Mouse (Mus musculus) urinary bladder, postnatal 4 days (tissue): ENCODE data around the gene Ermp1.

Source experiments
- DNase-seq, 2 experiments: peaks; one replicate each; pipeline ENCODE4 v3.0.0; 2021 to 2022; ENCODE audit warnings: low spot score in 2 of 2

The Ermp1 gene

GRCm38 (mm10) chr19:29661974-29662580, 13.9 kb upstream of the Ermp1 start:
- DNase-seq, result no peak

DNA sequence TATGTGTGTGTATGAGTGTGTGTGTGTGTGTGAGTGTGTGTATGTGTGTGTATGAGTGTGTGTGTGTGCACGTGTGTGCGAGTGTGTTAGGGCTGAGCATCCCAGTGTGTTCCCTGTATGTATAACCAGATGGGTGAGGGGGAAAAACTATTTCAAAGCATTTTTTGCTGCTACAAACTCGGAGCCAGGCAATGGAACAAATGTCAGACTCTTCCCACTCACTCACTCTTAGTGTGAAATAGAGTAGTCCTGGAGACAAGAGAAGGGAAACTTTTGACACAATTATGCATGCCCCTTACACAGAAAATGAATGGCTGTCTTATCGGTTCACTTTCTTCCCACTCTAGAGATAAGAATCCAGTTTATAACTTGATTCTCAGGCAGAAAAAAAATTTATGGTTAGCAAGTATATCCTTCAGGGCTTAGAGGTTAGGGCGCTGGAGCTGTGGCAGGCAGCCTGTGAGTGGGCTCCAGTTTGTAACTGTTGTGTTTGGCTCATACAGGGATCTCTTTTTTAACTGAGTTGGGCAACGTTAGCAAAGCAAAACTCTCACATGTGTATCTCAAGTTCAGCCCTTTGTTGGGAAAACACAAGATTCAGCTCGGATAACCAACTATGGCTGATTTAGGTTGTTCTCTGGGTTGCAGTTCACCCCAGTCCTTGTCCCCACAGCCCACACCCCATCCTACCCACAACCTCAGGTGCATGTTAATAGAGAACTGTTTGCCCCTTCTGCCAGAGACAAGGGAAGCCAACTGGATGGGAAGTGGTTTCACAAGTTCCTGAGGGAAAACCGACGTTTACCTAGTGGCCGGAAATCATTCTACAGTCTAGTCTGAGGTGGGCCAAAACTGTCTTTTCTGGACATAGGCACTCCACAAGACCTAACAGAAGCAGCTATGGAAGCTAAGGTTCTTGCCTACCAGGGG, 12.9 kb upstream of the Ermp1 start:
- no peak for DNase-seq

DNA sequence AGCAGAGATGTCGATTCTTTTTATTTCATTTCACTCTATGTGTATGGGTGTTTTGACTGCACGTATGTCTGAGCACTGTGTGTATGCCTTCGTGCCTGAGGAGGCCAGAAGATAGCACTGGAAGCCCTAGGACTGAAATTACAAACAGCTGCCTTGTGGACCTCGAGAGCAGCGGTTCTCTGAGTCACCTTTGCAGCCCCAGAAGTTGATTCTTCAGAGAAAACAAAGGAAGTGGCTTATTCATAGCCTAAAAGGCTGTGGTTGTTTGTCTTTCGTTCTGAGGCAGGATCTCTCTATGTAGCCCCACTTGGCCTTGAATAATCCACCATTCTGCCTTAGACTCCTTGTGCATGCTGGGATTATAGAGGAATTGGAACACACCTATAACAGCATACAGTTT, 11.5 kb upstream of the Ermp1 start:
- DNase-seq, result no peak

GRCm38 (mm10) chr19:29658836-29659235, 10.6 kb upstream of the Ermp1 start:
- DNase-seq, result no peak

- no peak for DNase-seq
These were observed 9.3 kb upstream of the Ermp1 start for GRCm38 (mm10) chr19:29657558-29657957.

DNA sequence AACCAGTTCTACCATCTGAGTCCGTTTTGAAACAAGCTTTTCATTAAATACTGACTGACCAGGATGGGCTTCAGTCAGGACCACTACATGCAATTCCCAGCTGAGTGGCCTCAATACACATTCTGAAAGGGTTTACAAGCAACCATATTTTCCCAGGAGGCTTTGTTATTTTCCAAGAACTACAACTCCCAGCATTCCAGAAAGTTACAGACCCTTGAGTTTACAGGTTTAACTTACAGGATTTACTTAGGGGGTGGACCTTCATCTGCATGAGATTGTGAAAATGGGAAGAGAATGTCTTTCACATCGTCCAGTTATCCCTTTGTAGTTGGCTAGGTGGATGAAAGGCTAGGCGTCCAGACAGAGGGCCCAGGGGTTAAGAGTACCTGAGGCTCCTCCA, 8.8 kb upstream of the Ermp1 start:
- DNase-seq, result no peak

DNA sequence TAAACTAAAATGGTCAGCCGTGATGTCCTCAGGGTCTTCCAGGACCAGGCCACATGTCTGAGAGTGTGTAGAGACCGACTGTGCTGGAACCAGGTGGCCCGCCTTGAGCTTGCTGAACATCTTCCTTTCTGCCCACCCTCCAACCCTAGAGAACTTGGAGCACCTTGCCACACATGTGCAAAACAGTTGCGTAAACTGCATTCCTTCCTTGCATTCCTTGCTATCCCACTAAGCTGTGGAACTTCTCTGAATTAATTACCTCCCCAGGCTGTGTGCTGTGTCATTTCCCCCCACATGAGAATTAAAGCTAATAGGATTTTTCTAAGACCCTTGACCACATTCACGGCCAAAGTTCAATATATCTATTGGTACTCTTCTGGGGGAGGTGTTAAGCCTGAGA, 8.4 kb upstream of the Ermp1 start:
- no peak for DNase-seq

DNA sequence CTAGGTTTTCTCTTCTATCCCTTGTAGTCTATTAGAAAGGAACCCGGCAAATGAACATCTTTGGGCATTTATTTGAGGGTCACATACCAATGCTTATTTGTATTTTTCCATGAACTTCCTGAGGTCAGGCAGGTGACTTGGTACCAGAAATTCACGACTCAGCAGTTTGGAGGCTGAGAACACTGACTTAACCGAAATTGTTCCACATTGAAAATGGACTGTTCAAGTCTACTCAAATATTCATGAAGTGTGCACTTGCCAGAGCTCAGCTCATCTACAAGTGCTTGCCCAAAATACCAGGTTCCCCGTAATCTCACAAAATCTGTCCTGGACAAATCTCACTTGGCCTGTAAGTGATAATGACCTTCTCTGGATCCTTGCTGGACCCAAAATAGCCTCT, 7.8 kb upstream of the Ermp1 start:
- no peak for DNase-seq

- DNase-seq, result no peak
These were observed 6.9 kb upstream of the Ermp1 start for GRCm38 (mm10) chr19:29655148-29655547.

- DNase-seq, result no peak
These were observed 5.6 kb upstream of the Ermp1 start for GRCm38 (mm10) chr19:29653768-29654265.

DNA sequence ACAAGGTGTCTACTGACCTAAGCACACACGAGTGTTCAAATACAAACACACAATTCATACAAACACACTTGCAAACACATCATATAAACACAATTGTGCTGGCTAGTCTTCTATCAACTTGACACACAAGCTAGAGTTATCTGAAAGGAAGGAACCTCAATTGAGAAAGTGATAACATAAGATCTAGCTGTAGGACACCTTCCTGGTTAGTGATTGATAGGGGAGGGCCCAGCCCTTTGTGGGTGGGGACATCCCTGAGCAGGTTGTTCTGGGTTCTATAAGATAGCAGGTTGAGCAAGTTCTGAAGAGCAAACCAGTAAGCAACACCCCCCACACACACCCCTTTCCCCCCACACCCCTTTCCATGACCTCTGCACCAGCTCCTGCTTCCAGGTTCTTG, 1.5 kb upstream of the Ermp1 start:
- no peak for DNase-seq

- DNase-seq, result no peak
These were observed 317 bp upstream of the Ermp1 start for GRCm38 (mm10) chr19:29648550-29648914.

DNA sequence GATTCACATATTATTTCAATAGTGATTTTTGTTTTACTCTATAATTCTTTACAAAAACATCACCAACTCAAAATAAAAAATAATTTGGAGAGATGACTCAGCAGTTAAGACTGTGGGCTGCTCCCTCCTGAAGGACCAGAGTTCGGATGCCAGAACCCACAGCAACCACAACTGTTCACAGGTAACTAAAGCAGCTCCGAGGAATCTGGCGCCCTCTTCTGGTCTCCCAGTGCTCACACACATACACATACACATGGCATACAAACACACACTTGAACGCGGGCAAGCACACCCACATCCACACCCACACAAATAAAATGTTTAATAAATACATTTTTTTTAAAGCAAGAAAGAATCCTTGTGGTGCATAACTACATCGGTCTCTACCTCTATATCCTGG, 3.5 kb downstream of the Ermp1 start:
- no peak for DNase-seq

DNA sequence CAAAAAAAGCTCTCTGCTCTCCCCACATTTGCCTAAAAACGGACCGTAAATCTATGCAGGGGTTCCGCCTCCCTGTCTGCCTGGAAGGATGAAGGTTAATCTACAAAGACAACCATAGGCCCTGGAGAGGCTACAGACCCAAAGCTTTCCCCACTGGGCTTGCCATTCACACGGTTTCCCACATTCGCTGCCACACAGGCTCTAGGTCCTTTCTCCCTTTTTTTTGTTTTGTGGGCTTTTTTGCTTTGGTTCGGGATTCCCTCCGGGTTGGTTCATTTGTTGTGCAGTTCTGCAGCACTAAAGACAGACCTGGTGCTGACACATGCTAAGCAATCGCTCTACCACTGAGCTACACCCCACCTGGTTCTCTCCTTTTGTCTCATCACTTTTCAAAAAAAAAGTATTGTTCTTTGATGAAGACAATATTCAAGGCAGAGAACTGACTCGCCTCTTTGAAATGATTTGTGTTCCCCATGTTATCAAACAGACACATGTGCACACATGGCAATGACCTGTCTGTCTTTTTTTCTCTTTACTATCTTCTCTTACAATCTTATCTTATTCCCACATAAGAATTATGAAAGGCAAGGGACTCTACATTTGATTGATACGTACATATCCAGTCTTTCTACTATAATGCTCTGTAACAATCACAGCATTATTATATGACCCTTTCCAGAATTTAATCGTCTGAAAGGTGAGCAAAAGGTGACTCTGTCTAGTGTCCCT, 4.9 kb downstream of the Ermp1 start:
- DNase-seq, result no peak

GRCm38 (mm10) chr19:29642211-29642610, 6.0 kb downstream of the Ermp1 start:
- no peak for DNase-seq

DNA sequence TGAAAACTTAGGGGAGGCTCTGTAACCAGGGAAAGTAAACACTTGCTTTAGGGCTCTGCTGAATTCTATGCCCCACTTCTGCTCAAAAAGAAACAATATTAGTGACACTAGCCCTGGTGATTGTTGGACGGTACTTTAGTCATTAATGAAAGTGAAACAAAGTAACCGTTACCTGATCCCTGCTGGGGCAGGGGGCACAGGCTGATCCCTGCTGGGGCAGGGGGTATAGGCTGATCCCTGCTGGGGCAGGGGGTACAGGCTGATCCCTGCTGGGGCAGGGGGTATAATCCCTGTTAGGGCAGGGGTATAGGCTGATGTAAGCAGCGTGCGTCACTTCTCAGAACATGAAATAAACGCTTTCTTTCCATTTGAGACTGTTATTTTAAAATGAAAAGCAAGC, 6.7 kb downstream of the Ermp1 start:
- no peak for DNase-seq

DNA sequence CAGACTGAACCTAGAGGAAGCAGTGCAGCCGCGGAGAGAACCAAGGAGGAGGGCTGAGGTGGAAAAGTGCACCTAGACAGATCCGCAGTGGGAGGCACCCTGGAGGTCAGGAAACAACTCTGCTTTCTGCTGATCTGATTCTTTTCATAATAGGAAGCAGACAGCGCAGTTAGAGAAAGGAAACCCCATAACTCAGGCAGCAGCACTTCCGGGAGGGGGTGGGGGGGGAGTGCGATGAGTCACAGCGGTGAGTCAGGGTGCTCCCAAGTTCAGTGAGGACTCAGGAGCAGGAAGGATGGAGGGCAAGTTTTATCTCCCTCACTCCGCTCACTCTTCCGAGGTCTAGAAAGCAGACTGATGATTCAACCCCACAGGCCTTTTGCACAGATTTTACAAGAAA, 7.2 kb downstream of the Ermp1 start:
- no peak for DNase-seq

DNA sequence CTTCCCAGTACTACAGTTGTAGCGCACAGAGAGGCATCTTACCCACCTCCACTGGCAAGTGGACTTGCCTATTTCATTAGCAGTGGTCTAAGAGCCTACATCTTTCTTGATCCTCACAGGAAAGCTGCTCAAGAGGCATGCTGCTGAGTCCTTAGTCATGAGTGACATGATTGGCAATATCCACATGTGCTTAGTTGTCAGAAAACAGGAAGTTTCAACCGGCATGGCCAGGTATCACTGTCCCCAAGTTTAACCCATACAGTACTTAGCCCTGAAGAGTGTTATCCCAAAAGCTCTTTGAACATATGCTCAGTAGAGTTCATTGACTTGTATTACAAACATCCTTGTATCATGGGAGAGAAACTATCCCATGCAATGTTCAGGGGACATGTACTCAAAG, 36.1 kb downstream of the Ermp1 start:
- no peak for DNase-seq

DNA sequence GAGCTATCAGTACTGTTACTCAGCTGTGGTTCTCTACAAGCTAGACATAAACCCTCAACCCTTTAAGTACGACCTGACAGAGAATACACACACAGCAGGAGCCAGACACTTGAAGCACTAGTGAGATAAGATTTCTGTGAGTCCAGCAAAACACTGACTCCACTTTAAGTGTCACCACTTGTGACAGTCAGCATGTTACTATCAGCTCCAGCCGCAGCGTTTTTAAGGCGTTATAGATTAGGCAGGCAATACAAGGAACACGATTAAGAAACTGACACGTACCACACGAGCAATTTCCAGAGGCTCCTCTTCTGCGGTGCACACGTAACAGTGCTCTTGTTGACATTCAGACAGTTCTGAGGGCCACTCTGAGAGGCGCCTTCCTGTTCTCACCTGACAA, 37.3 kb downstream of the Ermp1 start:
- no peak for DNase-seq

GRCm38 (mm10) chr19:29608212-29608611, 40.0 kb downstream of the Ermp1 start:
- no peak for DNase-seq

DNA sequence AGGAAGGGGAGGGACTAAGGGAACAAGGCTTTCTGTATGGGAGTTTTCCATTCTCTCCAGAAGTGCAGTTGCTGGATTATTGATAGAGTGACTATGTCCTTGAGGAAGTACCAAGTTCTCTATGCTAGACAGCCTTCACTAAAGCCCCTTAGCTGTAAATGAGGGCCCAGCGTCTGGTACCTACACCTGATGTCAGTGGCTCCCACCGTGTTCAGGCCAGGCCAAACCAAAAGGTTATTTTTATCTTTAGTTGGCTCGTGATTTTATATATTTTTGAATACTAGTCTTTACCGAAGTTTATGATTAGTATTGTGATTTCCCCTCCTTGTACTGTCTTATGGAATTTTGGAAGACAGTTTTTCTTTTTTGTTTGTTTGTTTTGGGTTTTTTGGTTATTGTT, 40.7 kb downstream of the Ermp1 start:
- DNase-seq, result no peak

DNA sequence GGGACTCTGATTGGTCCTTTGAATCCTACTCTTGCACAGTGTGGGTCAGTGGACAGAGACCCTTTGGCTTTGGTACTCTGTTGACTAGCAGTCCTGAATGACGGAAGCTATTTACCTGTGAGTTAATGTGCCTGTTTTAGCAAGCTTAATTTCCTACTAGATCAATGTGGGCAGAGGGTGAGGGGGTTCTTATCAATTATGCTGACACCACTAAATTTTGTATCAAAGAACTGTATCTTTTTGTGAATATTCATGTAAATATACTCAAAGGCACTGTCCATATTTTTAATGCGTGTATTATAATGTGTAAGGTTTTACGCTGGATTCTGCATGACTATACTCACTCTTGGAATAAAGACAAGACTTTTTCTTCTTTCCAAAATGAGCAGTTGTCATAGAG, 43.6 kb downstream of the Ermp1 start:
- DNase-seq, result no peak
